Mouse (Mus musculus) cerebellum, adult 9-11 months (tissue): ENCODE measurements at regions not wholly inside any gene's neighbourhood (a gene's known extent, or its start where the extent isn't known, plus 50 kb on each side); places are given as distances from the start of the nearest gene placed in this dataset.

Experiments used
- DNase-seq: peaks from one replicate; pipeline ENCODE4 v3.0.0; 2022

GRCm38 (mm10) chr3:131922733-131923132 lies 162.4 kb upstream of the Dkk2 start:
- no peak for DNase-seq

DNA sequence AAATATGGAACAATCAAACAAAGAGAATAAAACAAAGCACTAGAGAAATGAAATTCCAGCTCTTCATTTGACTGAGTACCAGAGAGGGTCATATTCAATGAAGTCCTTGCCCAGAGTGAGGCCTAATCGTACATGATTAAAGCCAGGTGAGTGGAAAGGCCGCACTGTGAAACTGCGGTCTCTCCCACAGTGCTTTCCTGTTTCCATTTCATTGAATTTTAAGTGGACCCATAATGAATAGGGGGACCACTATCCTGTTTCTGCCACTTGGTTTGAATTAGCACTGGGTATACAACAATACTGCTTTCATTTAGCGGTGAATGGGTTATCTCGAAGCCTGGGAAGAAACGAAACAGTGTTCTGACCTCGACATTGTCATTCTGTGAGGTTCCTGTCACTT lies 144.2 kb upstream of the Dkk2 start:
- no peak for DNase-seq

GRCm38 (mm10) chr3:131941961-131942753 lies 142.9 kb upstream of the Dkk2 start:
- no peak for DNase-seq

DNA sequence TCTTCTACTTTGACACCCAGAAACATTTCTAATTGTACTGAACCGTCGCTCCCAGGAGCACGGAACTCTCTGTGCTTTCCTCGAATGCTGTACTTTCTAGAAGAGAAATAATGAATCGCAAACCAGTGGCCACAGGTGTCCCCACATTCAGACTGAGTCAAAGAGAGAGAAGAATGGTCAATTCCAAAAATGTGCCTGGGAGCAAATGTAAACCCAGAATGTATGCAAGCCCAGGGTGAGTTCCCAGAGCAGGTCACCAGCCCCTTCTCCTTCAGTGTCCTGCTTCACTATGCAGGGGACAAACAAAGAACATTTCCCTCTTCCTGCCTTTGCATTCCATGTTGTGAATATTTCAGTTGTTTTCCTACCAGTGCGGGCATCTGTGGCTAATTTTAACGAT lies 141.7 kb upstream of the Dkk2 start:
- DNase-seq: no peak

- no peak for DNase-seq
Observed at GRCm38 (mm10) chr3:131955771-131956170, 129.3 kb upstream of the Dkk2 start.

DNA sequence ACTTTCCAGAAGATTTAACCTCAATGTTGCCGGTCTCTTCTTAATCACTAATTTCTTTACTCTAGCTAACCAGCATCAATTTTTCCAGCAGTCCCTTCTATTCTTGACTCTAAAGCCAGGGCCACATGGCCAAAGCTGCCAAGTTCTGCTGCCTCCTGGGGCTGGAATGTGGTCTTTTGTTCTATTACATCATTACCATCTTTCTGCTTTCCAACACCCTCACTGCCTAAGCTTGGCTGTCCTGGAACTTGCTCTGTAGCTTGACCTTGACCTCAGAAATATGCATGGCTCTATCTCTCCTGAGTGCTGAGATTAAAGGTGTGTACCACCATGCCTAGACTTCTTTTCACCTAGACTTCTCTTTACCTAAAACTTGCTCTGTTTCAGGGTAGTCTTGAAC lies 124.5 kb upstream of the Dkk2 start:
- DNase-seq: no peak

GRCm38 (mm10) chr3:131961571-131961970 lies 123.5 kb upstream of the Dkk2 start:
- DNase-seq: no peak

GRCm38 (mm10) chr3:131962870-131963269 lies 122.2 kb upstream of the Dkk2 start:
- DNase-seq: no peak

- no peak for DNase-seq
Observed at GRCm38 (mm10) chr3:131964952-131965351, 120.1 kb upstream of the Dkk2 start.

DNA sequence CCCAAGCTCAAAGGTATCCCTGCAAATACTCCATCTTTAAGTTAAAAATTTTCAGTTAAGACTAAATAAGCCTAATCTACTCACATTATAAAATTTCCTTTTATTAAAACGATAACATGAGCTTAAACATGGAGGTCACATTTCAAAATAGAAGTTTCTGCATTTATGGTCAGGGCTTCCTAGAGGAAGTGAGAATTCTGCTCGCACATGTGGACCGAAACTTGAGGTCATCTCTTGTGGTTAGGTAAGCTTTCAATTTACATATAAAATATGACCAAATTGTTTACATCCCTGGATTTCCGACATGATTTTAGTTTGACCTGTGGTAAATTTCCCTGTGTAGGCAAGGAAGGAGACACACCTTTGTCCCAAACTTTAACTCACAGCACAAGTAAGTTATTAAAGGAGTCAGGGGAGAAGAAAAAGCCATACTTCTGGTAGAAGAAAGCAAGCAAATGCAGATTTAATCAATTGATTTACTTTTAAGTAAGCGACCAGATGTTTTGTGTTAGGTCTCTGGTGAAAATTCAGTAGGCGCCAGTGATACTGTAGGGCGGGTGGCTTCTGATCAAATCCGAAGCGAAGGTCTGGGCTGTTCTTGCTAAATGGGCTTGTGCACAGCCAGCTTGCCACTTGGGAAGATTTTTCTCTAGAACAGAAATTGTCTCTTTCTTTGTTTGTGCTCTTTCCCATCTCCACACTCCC lies 119.5 kb upstream of the Dkk2 start:
- DNase-seq: no peak

- DNase-seq: no peak
Observed at GRCm38 (mm10) chr3:131967288-131967687, 117.8 kb upstream of the Dkk2 start.

GRCm38 (mm10) chr3:131970827-131971226 lies 114.3 kb upstream of the Dkk2 start:
- DNase-seq: no peak

- DNase-seq: peak; percentile 9
Observed at GRCm38 (mm10) chr3:131975940-131976628, 109.0 kb upstream of the Dkk2 start.

GRCm38 (mm10) chr3:131983292-131983691 lies 101.8 kb upstream of the Dkk2 start:
- DNase-seq: no peak

DNA sequence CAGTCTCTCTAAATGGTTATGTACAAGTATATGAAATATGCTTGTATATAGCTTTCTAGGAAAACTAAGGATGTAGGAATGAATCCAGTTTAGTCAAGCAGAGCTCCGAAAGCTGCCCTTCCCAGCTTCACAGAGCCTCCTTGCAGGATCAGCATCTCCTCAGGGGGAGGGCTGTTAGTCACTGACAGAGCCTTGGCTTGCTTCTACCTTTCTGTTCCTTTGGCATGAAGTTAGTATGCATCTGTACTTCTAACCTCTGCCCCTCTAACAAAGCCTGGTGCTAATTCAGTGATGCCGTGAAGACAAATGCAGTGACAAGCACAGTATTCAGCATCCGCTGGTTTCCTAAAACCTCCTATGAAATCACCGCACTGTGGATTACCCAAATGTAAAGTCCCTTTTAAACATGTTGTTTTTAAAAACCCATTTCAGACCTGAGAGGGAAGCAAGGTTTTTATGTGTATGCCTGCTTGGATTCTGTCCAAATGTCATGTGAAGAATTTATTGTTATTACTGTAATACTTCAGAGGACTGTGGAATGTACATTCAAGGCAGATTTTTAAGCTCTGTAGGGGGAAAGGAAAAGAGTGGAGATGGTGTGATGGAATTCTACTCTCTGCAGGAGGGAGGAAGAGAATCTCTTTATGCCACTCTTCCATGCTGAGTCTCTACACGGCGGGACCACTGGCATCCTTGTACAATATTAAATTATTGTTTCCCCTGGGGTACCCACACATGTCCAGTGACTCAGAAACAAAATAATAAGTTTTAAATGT lies 86.1 kb upstream of the Dkk2 start:
- DNase-seq: no peak

DNA sequence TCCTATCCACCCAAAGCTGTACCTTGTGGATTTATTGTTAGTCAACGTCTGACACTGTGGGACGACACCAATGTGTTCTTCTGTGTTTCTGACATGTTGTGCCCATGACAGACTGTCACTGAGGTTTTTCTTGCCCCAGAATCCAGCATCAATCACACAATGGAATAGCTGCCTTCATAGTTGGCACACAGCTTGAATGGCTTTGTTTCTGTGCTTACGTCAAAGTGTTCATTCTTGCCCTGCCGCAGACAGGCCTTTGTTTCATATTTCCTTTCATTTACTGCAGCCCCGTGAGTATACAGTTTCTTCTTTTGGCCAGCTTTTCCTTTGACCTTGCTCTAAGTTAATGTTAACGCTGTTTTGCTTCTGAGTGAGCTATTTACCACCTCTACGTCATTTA lies 78.9 kb upstream of the Dkk2 start:
- no peak for DNase-seq

DNA sequence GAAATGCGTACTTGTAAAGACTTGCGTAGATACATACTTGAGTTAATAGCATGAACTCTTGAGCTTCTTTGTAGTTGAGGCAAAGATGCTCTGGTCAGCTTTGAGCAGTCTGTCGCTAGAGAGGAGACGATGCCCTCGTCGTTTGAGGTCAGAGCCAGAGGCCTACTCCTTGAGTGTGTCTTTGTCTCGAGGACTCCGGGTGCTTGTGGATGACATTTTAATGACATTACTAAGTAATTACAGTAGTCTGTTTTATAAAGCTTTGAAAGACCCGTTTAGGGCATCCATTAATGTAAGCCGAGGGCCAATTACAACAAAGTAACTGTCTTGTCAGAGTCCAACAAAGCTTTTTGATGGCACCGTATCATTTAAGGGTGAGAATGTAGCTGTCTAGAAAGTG lies 78.2 kb upstream of the Dkk2 start:
- DNase-seq: no peak

- DNase-seq: no peak
Observed at GRCm38 (mm10) chr3:132007356-132007755, 77.7 kb upstream of the Dkk2 start.

- no peak for DNase-seq
Observed at GRCm38 (mm10) chr3:132015205-132015604, 69.9 kb upstream of the Dkk2 start.

GRCm38 (mm10) chr3:132017485-132018261 lies 67.4 kb upstream of the Dkk2 start:
- DNase-seq: no peak

DNA sequence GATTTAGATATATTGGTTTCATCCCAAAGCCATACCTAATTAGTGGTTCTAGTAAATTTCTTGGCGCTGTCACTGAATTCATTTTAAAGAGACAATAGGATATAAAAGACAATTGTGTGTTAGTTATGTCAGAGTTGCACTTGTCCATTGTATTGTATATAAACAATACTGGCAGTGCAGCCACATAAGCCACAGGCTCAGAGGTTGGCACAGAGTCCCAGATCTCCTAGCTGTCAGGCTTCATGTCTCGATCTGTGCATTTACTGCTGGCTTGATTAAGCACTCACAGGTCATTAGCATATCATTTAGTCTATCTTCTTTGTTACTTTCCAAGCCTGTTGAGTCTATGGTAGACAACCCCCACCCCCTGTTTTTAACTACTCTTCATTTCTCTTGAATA lies 66.6 kb upstream of the Dkk2 start:
- DNase-seq: no peak

- DNase-seq: no peak
Observed at GRCm38 (mm10) chr3:132022032-132022431, 63.1 kb upstream of the Dkk2 start.
